Mouse (Mus musculus): Measurements from ENCODE around the gene Vmn2r103.

Gene Vmn2r103

DNA sequence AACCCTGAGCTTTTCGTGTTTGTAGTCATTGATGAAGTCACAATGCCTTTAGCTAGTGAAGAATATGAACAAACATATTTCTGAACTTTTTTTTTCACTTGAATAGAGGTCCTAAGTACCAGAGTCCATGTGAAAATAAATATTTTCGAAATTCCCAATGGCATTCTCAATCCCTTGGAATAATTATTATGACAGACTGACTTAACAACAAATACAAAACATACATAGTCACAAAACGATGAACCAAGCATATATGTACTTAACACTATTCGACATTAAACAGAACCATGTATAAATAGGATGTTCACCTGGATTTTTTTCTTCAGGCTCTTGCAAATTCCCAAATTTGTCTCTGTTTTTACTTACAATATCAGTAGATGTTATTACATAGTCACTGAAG, at the start of gene Vmn2r103:
Gene Vmn2r103 (plus strand): TSS at position 301 of the 400 bp plus-strand sequence.
- no peak for DNase-seq (ENCODE audit: low read depth)

GRCm38 (mm10) chr17:19778994-19779393, 5.8 kb downstream of the Vmn2r103 start:
- DNase-seq (ENCODE audit: low read depth), result no peak

DNA sequence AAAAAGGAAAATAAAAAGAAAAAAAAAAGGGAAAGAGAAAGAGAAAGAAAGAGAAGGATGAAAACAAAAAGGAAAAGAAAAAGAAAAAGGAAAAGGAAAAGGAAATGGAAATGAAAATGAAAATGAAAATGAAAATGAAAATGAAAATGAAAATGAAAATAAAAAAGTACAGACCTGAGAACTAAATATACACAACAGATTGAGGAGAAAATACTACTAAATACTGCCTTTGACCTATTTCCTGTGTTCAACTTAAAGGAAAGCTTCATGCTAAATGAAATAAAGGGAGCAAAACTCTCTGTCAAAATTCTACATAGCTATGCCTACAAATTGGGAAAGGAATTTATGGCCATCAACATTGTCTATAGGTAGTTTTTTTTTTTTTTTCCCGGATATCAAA, 16.1 kb downstream of the Vmn2r103 start:
- no peak for DNase-seq (ENCODE audit: low read depth)

Data from 416B (cell line).